Mouse (Mus musculus): ENCODE measurements around the gene Lsmem1.

DNA sequence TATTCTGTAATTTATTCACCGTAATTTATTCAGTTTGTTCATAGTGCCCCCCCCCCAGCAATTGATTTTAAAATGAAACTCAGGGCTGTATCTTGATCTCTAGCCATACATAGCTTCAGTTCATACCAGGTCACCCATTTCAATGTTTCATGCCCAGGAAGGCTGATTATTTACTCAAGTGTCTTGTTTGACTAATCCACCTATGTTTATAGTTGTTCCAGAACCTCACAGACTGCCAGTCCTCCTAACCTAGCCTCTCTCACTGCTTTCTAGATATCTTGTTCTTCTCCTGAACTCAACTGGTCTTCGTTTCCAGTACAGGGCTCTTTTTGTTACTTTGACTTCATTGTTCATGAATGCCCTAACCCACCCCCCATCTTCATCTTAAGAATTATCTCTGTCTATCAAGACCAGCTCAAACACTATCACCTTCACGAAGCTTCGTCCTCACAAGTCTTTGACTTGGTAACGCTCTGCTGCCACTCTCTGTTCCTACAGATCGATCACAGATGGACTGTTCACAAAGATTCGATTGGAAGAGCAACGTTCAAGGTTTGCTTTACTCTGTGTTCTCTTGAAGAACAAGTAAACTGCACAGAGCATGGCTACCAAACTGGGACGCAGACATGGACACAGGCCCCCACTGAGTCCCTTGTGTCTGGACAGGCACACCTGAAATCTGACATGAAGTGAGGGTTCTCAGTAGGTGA, 25.0 kb upstream of the Lsmem1 start:
- TF ChIP-seq POLR2A (IDR thresholded peaks at IDR 0.05; ENCODE audit: borderline replicate concordance, insufficient read depth, low read length) (no peak), CTCF (IDR thresholded peaks at IDR 0.05; ENCODE audit: borderline replicate concordance, insufficient read depth, low read depth, low read length) (no peak)

Measured in cerebellum, adult 2 months (tissue).